Comparison of ENCODE assay signal across 9 mouse cellular contexts in genomic region chrX:102219126-102219525, GRCm38 (mm10). TPM values are rescaled to one million over a fixed set of nuclear protein-coding genes. Genes with fewer than 3 reads are reported as not detected.
DNase-seq lines count a peak whose midpoint lies in the region; ATAC-seq and TF ChIP-seq lines count a peak whose summit lies in the region.
"Had no signal": no experiment of that assay in that cellular context is flagged by ENCODE, and none has a peak within 500 bp of the region (broad histone marks: within the 10 kb centered on the region; RNA-seq: fewer than 3 reads in every experiment).

No protein-coding gene starts in this region.

- H3K27ac ChIP-seq in kidney, adult 2 months (ENCODE audit: insufficient read depth, low read depth, low read length), result no peak overlapping the region
- H3K27ac ChIP-seq in kidney, embryonic 14.5 days (ENCODE audit: low read depth, low read length), result no peak overlapping the region
- no peak overlapping the region for H3K27ac ChIP-seq in MEL (ENCODE audit: control insufficient read depth, low read depth, low read length)
- H3K27ac ChIP-seq in bone marrow, adult 2 months (ENCODE audit: control insufficient read depth, insufficient read depth, low read depth, low read length, poor library complexity), result no peak overlapping the region
- no peak overlapping the region for H3K27ac ChIP-seq in limb, embryonic 11.5 days (replicated peaks; ENCODE audit: low read depth, low read length)
- H3K27ac ChIP-seq: heart, embryonic 13.5 days had no signal

- TF ChIP-seq POLR2A in kidney, adult 2 months (IDR thresholded peaks at IDR 0.05; ENCODE audit: low read depth, low read length), result no peak
- TF ChIP-seq POLR2A in MEL (IDR thresholded peaks at IDR 0.05; ENCODE audit: control insufficient read depth in 1 of 2, insufficient read depth in 1 of 2, low read depth in 1 of 2, low read length in 2 of 2, poor library complexity in 1 of 2), result no peak
- no peak for TF ChIP-seq POLR2A in bone marrow, adult 2 months (IDR thresholded peaks at IDR 0.05; ENCODE audit: borderline replicate concordance, control insufficient read depth, low read depth, low read length)

- no peak for TF ChIP-seq EP300 in MEL (IDR thresholded peaks at IDR 0.05; ENCODE audit: low read depth in 1 of 2, low read length in 2 of 2)

- no peak overlapping the region for H3K4me3 ChIP-seq in kidney, adult 2 months (ENCODE audit: insufficient read depth, low read depth, low read length)
- no peak overlapping the region for H3K4me3 ChIP-seq in kidney, embryonic 14.5 days (ENCODE audit: low read length)
- H3K4me3 ChIP-seq in MEL (ENCODE audit: control insufficient read depth in 1 of 2, insufficient read depth in 1 of 2, low read depth in 2 of 2, low read length in 2 of 2), result no peak overlapping the region
- H3K4me3 ChIP-seq in bone marrow, adult 2 months (replicated peaks; ENCODE audit: control insufficient read depth, low read depth, low read length), result no peak overlapping the region
- no peak overlapping the region for H3K4me3 ChIP-seq in limb, embryonic 11.5 days (ENCODE audit: low read depth, low read length)
- H3K4me3 ChIP-seq: heart, embryonic 13.5 days had no signal

- peak; percentile 58 for TF ChIP-seq CTCF in kidney, adult 2 months (conservative IDR thresholded peaks at IDR 0.05; ENCODE audit: insufficient read depth, insufficient read length, low read depth, low read length)
- TF ChIP-seq CTCF in MEL (IDR thresholded peaks at IDR 0.05 in 2 of 3, conservative IDR thresholded peaks at IDR 0.05 in 1 of 3; ENCODE audit: control insufficient read depth in 1 of 3, insufficient read depth in 1 of 3, low read depth in 2 of 3, low read length in 3 of 3, poor library complexity in 1 of 3, severe bottlenecking in 1 of 3), result peak; percentile 58 to 83 (median 69)
- TF ChIP-seq CTCF in bone marrow, adult 2 months (IDR thresholded peaks at IDR 0.05; ENCODE audit: control insufficient read depth, insufficient read depth, low read length), result peak; percentile 40; the same call in 1 of the 2 replicates

- no peaks in the 10 kb centered on the region for H3K4me1 ChIP-seq in kidney, adult 2 months (ENCODE audit: control insufficient read depth, insufficient read depth, low read length)
- no peaks in the 10 kb centered on the region for H3K4me1 ChIP-seq in kidney, embryonic 14.5 days (ENCODE audit: control insufficient read depth, insufficient read depth, low read length)
- no peaks in the 10 kb centered on the region for H3K4me1 ChIP-seq in MEL (ENCODE audit: control insufficient read depth in 1 of 2, insufficient read depth in 2 of 2, low read length in 2 of 2)
- H3K4me1 ChIP-seq in bone marrow, adult 2 months (ENCODE audit: control insufficient read depth, insufficient read depth, low read length), result no peaks in the 10 kb centered on the region
- H3K4me1 ChIP-seq in limb, embryonic 11.5 days (ENCODE audit: control insufficient read depth, insufficient read depth, low read length), result no peaks in the 10 kb centered on the region
- H3K4me1 ChIP-seq: heart, embryonic 13.5 days had no signal

- no peaks in the 10 kb centered on the region for H3K79me2 ChIP-seq in MEL (ENCODE audit: control insufficient read depth, insufficient read depth, low read length, poor library complexity)

- WGBS in kidney, adult 2 months, result 16% methylated on average over 1 of the region's 1 CpGs
- 10% methylated on average over 1 of the region's 1 CpGs for WGBS in kidney, embryonic 14.5 days
- 11% methylated on average over 1 of the region's 1 CpGs for WGBS in bone marrow, adult 2 months
- WGBS in limb, embryonic 11.5 days, result 32% methylated on average over 1 of the region's 1 CpGs

- no peaks in the 10 kb centered on the region for H3K9me3 ChIP-seq in kidney, embryonic 14.5 days (ENCODE audit: control insufficient read depth, low read length)
- H3K9me3 ChIP-seq in MEL (replicated peaks; ENCODE audit: insufficient read depth, low read length), result no peaks in the 10 kb centered on the region
- no peaks in the 10 kb centered on the region for H3K9me3 ChIP-seq in limb, embryonic 11.5 days (ENCODE audit: control insufficient read depth, low read length)
- H3K9me3 ChIP-seq: heart, embryonic 13.5 days had no signal

- H3K9ac ChIP-seq in kidney, embryonic 14.5 days (ENCODE audit: low read depth, low read length), result no peak overlapping the region
- 0 out of 2 replicates have a peak overlapping the region, but pooled peaks have one; percentile 18 for H3K9ac ChIP-seq in MEL (ENCODE audit: control insufficient read depth, low read depth, low read length, poor library complexity, severe bottlenecking)
- H3K9ac ChIP-seq in limb, embryonic 11.5 days (ENCODE audit: low read length), result no peak overlapping the region
- H3K9ac ChIP-seq: heart, embryonic 13.5 days had no signal

- H3K4me2 ChIP-seq in kidney, embryonic 14.5 days (replicated peaks; ENCODE audit: low read depth, low read length), result no peak overlapping the region
- H3K4me2 ChIP-seq in limb, embryonic 11.5 days (ENCODE audit: low read depth, severe bottlenecking), result no peak overlapping the region
- H3K4me2 ChIP-seq: heart, embryonic 13.5 days had no signal

- DNase-seq in kidney, adult 2 months, result peak; percentile 29
- peak; percentile 81 for DNase-seq in MEL (ENCODE audit: low read depth, low spot score)
- peak; percentile 49 for DNase-seq in forelimb bud, embryonic 11.5 days (ENCODE audit: low read depth, low spot score)
- DNase-seq in limb, embryonic 11.5 days (ENCODE audit: low spot score), result peak; percentile 60
- DNase-seq in right cerebral cortex, postnatal 14 days, result peak; percentile 12

- TF ChIP-seq RAD21 in MEL (IDR thresholded peaks at IDR 0.05; ENCODE audit: low read depth, low read length), result peak; percentile 83

- no peaks in the 10 kb centered on the region for H3K36me3 ChIP-seq in kidney, adult 2 months (ENCODE audit: control insufficient read depth, insufficient read depth, low read length)
- H3K36me3 ChIP-seq in kidney, embryonic 14.5 days (ENCODE audit: control insufficient read depth, insufficient read depth, low read length), result no peaks in the 10 kb centered on the region
- H3K36me3 ChIP-seq in MEL (ENCODE audit: control insufficient read depth in 1 of 2, insufficient read depth in 2 of 2, low read length in 2 of 2), result no peaks in the 10 kb centered on the region
- H3K36me3 ChIP-seq in limb, embryonic 11.5 days (ENCODE audit: control insufficient read depth, insufficient read depth, low read length), result no peaks in the 10 kb centered on the region
- H3K36me3 ChIP-seq: heart, embryonic 13.5 days had no signal

- H3K27me3 ChIP-seq in kidney, adult 2 months (replicated peaks; ENCODE audit: control insufficient read depth, insufficient read depth, low read length), result no peaks in the 10 kb centered on the region
- no peaks in the 10 kb centered on the region for H3K27me3 ChIP-seq in kidney, embryonic 14.5 days (ENCODE audit: control insufficient read depth, insufficient read depth, low read length)
- no peaks in the 10 kb centered on the region for H3K27me3 ChIP-seq in MEL (ENCODE audit: control insufficient read depth in 1 of 2, insufficient read depth in 2 of 2, low read length in 2 of 2)
- H3K27me3 ChIP-seq in limb, embryonic 11.5 days (ENCODE audit: control insufficient read depth, insufficient read depth, low read length), result no peaks in the 10 kb centered on the region
- H3K27me3 ChIP-seq: heart, embryonic 13.5 days had no signal

- no peak for ATAC-seq in kidney, embryonic 14.5 days (ENCODE audit: low FRiP score, low TSS enrichment)
- no peak for ATAC-seq in limb, embryonic 11.5 days (ENCODE audit: insufficient number of reproducible peaks, low FRiP score, low TSS enrichment, low read depth)
- ATAC-seq in erythroblast, adult 5-6 weeks (replicated peaks; ENCODE audit: low FRiP score, poor library complexity, severe bottlenecking), result no peak

TF ChIP-seq in MEL, 35 proteins besides CTCF, POLR2A, EP300 and RAD21:
- TF ChIP-seq MXI1 (IDR thresholded peaks at IDR 0.05; ENCODE audit: low read depth, low read length) (no peak), SMC3 (IDR thresholded peaks at IDR 0.05; ENCODE audit: low read depth, low read length) (peak; percentile 85), MAZ (IDR thresholded peaks at IDR 0.05; ENCODE audit: low read depth, low read length) (no peak), POLR2AphosphoS2 (IDR thresholded peaks at IDR 0.05; ENCODE audit: low read length) (no peak), ZC3H11A (IDR thresholded peaks at IDR 0.05; ENCODE audit: low read depth, low read length) (peak; percentile 81)

RNA-seq across cellular contexts. Expression of gene Rps4x, which starts 29.9 kb away (rescaled TPM):
- 354 and 511 TPM in 2 replicates for polyA plus RNA-seq in kidney, adult 2 months (2012; rRNA removed)
- 993 and 1,252 TPM in 2 replicates for polyA plus RNA-seq in kidney, embryonic 14.5 days (2014; fragmentation: Nextera tagmentation; extraction: Ambion mirVana)
- 2,489 and 2,760 TPM in 2 replicates for total RNA-seq in MEL (2012; rRNA removed)
- 1,000 to 10,000 TPM in 1 of 2 experiments, not detected in 1; 1,993 TPM for polyA plus RNA-seq in MEL (2012; ENCODE audit: insufficient read depth in 1 of 2, insufficient read length in 2 of 2, low read depth in 1 of 2, low replicate concordance in 2 of 2, missing spikeins in 1 of 2)
- 1,000 and 1,371 TPM in 2 replicates for polyA plus RNA-seq in bone marrow, adult 2 months (2011; ENCODE audit: insufficient read depth, insufficient read length, low replicate concordance, missing spikeins)
- 756 and 777 TPM in 2 replicates for polyA plus RNA-seq in limb, embryonic 11.5 days (2014; fragmentation: Nextera tagmentation; extraction: Ambion mirVana)
- 798 and 880 TPM in 2 replicates for total RNA-seq in erythroblast, adult 5-6 weeks (2015; ENCODE audit: low replicate concordance)
- 381 and 473 TPM in 2 replicates for total RNA-seq in erythroblast, adult 5-6 weeks (2017; ENCODE audit: low replicate concordance)

RNA-seq across cellular contexts. Expression of gene Cited1, which starts 32.9 kb away (rescaled TPM):
- polyA plus RNA-seq in kidney, adult 2 months (2012; rRNA removed), result 3.3 and 4.4 TPM in 2 replicates
- polyA plus RNA-seq in kidney, embryonic 14.5 days (2014; fragmentation: Nextera tagmentation; extraction: Ambion mirVana), result 167 and 188 TPM in 2 replicates
- not detected in 2 replicates for total RNA-seq in MEL (2012; rRNA removed)
- not detected for polyA plus RNA-seq in MEL (2012; ENCODE audit: insufficient read depth in 1 of 2, insufficient read length in 2 of 2, low read depth in 1 of 2, low replicate concordance in 2 of 2, missing spikeins in 1 of 2)
- not detected in 2 replicates for polyA plus RNA-seq in bone marrow, adult 2 months (2011; ENCODE audit: insufficient read depth, insufficient read length, low replicate concordance, missing spikeins)
- polyA plus RNA-seq in limb, embryonic 11.5 days (2014; fragmentation: Nextera tagmentation; extraction: Ambion mirVana), result 28.7 and 30.4 TPM in 2 replicates
- not detected in 2 replicates for total RNA-seq in erythroblast, adult 5-6 weeks (2015; ENCODE audit: low replicate concordance)
- total RNA-seq in erythroblast, adult 5-6 weeks (2017; ENCODE audit: low replicate concordance), result not detected in 2 replicates

Comparison
In these comparisons a context has a peak if more than half of its experiments do, and no peak if none do; other contexts are left out.
1. DNase-seq: peak in every context shown above with its lines; median percentile 81 in MEL; 60 in limb, embryonic 11.5 days; 49 in forelimb bud, embryonic 11.5 days; 29 in kidney, adult 2 months; 12 in right cerebral cortex, postnatal 14 days.